Mouse (Mus musculus) heart, embryonic 11.5 days (tissue): ENCODE data around the gene Pex12. TPM values are rescaled to one million over a fixed set of nuclear protein-coding genes. Genes with fewer than 3 reads are reported as not detected.

Experiments
- ATAC-seq: fragments of 200-750 bp; cut with Nextera tagmentation; replicated peaks from 2 replicates; pipeline ENCODE4 v1.8.0; 2017; ENCODE audit warnings: moderate library complexity; ENCODE audit not compliant: insufficient number of reproducible peaks, low FRiP score, low TSS enrichment
- H3K27ac ChIP-seq: fragments of 300-500 bp; sonication (generic); 2 replicates; pipeline ENCODE4 v1.5.1; 2014; ENCODE audit warnings: mild to moderate bottlenecking, low read depth, low read length
- H3K27me3 ChIP-seq: fragments of 300-500 bp; sonication (generic); 2 replicates; pipeline ENCODE4 v1.6.1; 2014; ENCODE audit warnings: mild to moderate bottlenecking, low read length, mixed read lengths; ENCODE audit not compliant: control insufficient read depth, insufficient read depth
- H3K36me3 ChIP-seq: fragments of 300-500 bp; sonication (generic); 2 replicates; pipeline ENCODE4 v1.6.1; 2014; ENCODE audit warnings: mild to moderate bottlenecking, low read length, moderate library complexity, mixed read lengths; ENCODE audit not compliant: control insufficient read depth, insufficient read depth
- H3K4me1 ChIP-seq: fragments of 300-500 bp; sonication (generic); 2 replicates; pipeline ENCODE4 v1.6.1; 2014; ENCODE audit warnings: low read length; ENCODE audit not compliant: control insufficient read depth, insufficient read depth
- H3K4me2 ChIP-seq: fragments of 300-500 bp; sonication (generic); 2 replicates; pipeline ENCODE4 v1.6.1; 2014; ENCODE audit warnings: mild to moderate bottlenecking, moderate library complexity
- H3K4me3 ChIP-seq: fragments of 300-500 bp; sonication (generic); 2 replicates; pipeline ENCODE4 v1.5.1; 2014; ENCODE audit warnings: low read depth, low read length
- H3K9ac ChIP-seq: fragments of 300-500 bp; sonication (generic); 2 replicates; pipeline ENCODE4 v1.6.1; 2014; ENCODE audit warnings: mild to moderate bottlenecking, low read depth, low read length, moderate library complexity
- H3K9me3 ChIP-seq: fragments of 300-500 bp; sonication (generic); replicated peaks from 2 replicates; pipeline ENCODE4 v1.6.1; 2016; ENCODE audit warnings: low read length; ENCODE audit not compliant: control insufficient read depth
- WGBS: fragments of 180-500 bp; shearing (Covaris S2); extraction: QIAGEN DNeasy Blood & Tissue Kit; methylation state at CpG from one replicate; pipeline ENCODE4 v1.1.7; 2014; ENCODE audit not compliant: insufficient replicate concordance; 5-methylcytosine and 5-hydroxymethylcytosine counted together
- polyA plus RNA-seq: library from polyadenylated mRNA; unstranded; fragments of >200 nt; fragmentation: Nextera tagmentation; extraction: Ambion mirVana; gene quantifications from 2 replicates; pipeline ENCODE4 v1.2.1, GENCODE M21; 2014

The Pex12 gene
- polyA plus RNA-seq, 1 experiment from 2014 or later = 9.6 TPM

- Histone ChIP-seq H3K27ac (no peak overlapping the region), H3K4me2 (no peak overlapping the region), H3K9ac (no peak overlapping the region), H3K9me3 (no peaks in the 10 kb centered on the region), H3K4me3 (no peak overlapping the region), H3K4me1 (no peaks in the 10 kb centered on the region), H3K36me3 (no peaks in the 10 kb centered on the region), H3K27me3 (peaks cover 3% of the 10 kb centered on the region; the same call in 1 of the 2 replicates)
- 63% methylated on average over 2 of the region's 2 CpGs for WGBS
- ATAC-seq = no peak
Observed at GRCm38 (mm10) chr11:83282084-83282483, 20.3 kb downstream of the Pex12 start.

GRCm38 (mm10) chr11:83279691-83280090, 22.7 kb downstream of the Pex12 start:
- Histone ChIP-seq H3K9me3 (no peaks in the 10 kb centered on the region), H3K36me3 (no peaks in the 10 kb centered on the region), H3K9ac (no peak overlapping the region), H3K4me1 (no peaks in the 10 kb centered on the region), H3K27ac (no peak overlapping the region), H3K27me3 (peaks cover 8% of the 10 kb centered on the region; the same call in 1 of the 2 replicates), H3K4me2 (no peak overlapping the region), H3K4me3 (no peak overlapping the region)
- WGBS = 76% methylated on average over 6 of the region's 6 CpGs
- no peak for ATAC-seq

GRCm38 (mm10) chr11:83279024-83279423, 23.4 kb downstream of the Pex12 start:
- WGBS = 78% methylated on average over 4 of the region's 4 CpGs
- no peaks in the 10 kb centered on the region for H3K9me3 ChIP-seq
- peaks cover 9% of the 10 kb centered on the region; the same call in 1 of the 2 replicates for H3K27me3 ChIP-seq
- no peak for ATAC-seq
- no peak overlapping the region for H3K4me3 ChIP-seq
- H3K27ac ChIP-seq = no peak overlapping the region
- no peak overlapping the region for H3K4me2 ChIP-seq
- H3K36me3 ChIP-seq = no peaks in the 10 kb centered on the region
- H3K9ac ChIP-seq = no peak overlapping the region
- H3K4me1 ChIP-seq = no peaks in the 10 kb centered on the region

DNA sequence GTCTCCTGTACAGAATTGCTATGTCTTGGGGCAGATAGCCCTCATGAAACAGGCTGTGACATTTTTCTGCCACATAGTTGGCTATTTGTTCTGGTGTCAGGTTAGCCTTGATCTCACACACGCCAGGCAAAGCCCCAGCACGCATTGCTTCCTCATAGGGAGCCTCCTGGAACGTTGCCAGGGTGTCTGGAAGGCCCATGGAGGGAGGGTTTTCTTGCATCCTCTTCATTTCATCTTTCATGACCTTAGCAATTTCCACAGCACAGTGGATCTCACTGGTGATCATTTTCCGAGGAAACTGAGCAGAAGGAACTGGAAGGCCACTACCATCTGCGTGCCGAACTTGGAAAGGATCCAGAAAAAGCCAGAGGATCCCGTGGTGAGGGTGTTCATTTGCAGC, 26.1 kb downstream of the Pex12 start:
- H3K27ac ChIP-seq = no peak overlapping the region
- no peak overlapping the region for H3K4me3 ChIP-seq
- no peak overlapping the region for H3K4me2 ChIP-seq
- H3K27me3 ChIP-seq = peaks cover 6% of the 10 kb centered on the region; the same call in 1 of the 2 replicates
- H3K9me3 ChIP-seq = no peaks in the 10 kb centered on the region
- WGBS = 66% methylated on average over 7 of the region's 7 CpGs
- no peaks in the 10 kb centered on the region for H3K4me1 ChIP-seq
- no peak overlapping the region for H3K9ac ChIP-seq
- H3K36me3 ChIP-seq = no peaks in the 10 kb centered on the region
- no peak for ATAC-seq

GRCm38 (mm10) chr11:83271951-83272843, 30.2 kb downstream of the Pex12 start:
- no peak overlapping the region for H3K9ac ChIP-seq
- no peak overlapping the region for H3K27ac ChIP-seq
- no peak for ATAC-seq
- H3K4me3 ChIP-seq = no peak overlapping the region
- H3K4me1 ChIP-seq = no peaks in the 10 kb centered on the region
- peaks cover 6% of the 10 kb centered on the region; the same call in 1 of the 2 replicates for H3K27me3 ChIP-seq
- H3K4me2 ChIP-seq = peak overlapping the region; percentile 14; the same call in 1 of the 2 replicates
- 26% methylated on average over 2 of the region's 2 CpGs for WGBS
- H3K9me3 ChIP-seq = no peaks in the 10 kb centered on the region
- H3K36me3 ChIP-seq = no peaks in the 10 kb centered on the region

GRCm38 (mm10) chr11:83271151-83271950, 31.0 kb downstream of the Pex12 start:
- H3K36me3 ChIP-seq = no peaks in the 10 kb centered on the region
- peaks cover 4% of the 10 kb centered on the region; the same call in 1 of the 2 replicates for H3K27me3 ChIP-seq
- no peaks in the 10 kb centered on the region for H3K9me3 ChIP-seq
- H3K4me2 ChIP-seq = peak overlapping the region; percentile 61
- peak overlapping the region; percentile 84 for H3K9ac ChIP-seq
- ATAC-seq = peak; percentile 83
- H3K4me1 ChIP-seq = no peaks in the 10 kb centered on the region
- peak overlapping the region; percentile 61 for H3K4me3 ChIP-seq
- WGBS = under 1% methylated on average over 26 of the region's 26 CpGs
- peak overlapping the region; percentile 76 for H3K27ac ChIP-seq

DNA sequence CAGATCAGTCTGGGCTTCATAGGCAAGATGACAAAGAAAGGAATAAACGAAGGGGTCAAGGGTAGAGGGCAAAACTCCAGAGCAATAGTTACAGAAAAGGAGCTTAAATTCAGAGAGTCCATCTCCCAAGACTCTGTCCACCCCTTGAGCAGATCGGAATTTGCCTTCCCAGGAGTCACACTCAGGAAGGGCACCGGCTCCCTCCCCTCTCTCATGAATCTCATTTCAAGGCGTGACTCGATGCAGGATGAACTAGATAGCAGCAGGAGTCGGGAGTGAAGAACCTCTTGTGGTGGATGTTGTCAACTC, 31.6 kb downstream of the Pex12 start:
- Histone ChIP-seq H3K36me3 (no peaks in the 10 kb centered on the region), H3K4me1 (no peaks in the 10 kb centered on the region), H3K9me3 (no peaks in the 10 kb centered on the region), H3K27me3 (peaks cover 4% of the 10 kb centered on the region; the same call in 1 of the 2 replicates), H3K4me2 (peak overlapping the region; percentile 61), H3K27ac (peak overlapping the region; percentile 76; the same call in 1 of the 2 replicates), H3K4me3 (peak overlapping the region; percentile 61), H3K9ac (peak overlapping the region; percentile 84)
- 0 out of 2 replicates have a peak, but pooled peaks have one; percentile 28 for ATAC-seq
- 2% methylated on average over 6 of the region's 6 CpGs for WGBS

- WGBS = 51% methylated on average over 3 of the region's 3 CpGs
- ATAC-seq = no peak
- H3K4me1 ChIP-seq = no peaks in the 10 kb centered on the region
- no peak overlapping the region for H3K27ac ChIP-seq
- H3K27me3 ChIP-seq = no peaks in the 10 kb centered on the region
- H3K9me3 ChIP-seq = no peaks in the 10 kb centered on the region
- H3K36me3 ChIP-seq = no peaks in the 10 kb centered on the region
- no peak overlapping the region for H3K4me2 ChIP-seq
- no peak overlapping the region for H3K4me3 ChIP-seq
- H3K9ac ChIP-seq = no peak overlapping the region
Observed at GRCm38 (mm10) chr11:83263146-83263545, 39.2 kb downstream of the Pex12 start.
